Mouse (Mus musculus): ENCODE measurements around the gene Tst. TPM values are rescaled to one million over a fixed set of nuclear protein-coding genes. Genes with fewer than 3 reads are reported as not detected.

Tst gene
- polyA plus RNA-seq, 1 experiment = not detected

GRCm38 (mm10) chr15:78434896-78435520, 29.3 kb upstream of the Tst start:
- Histone ChIP-seq H3K4me3 (ENCODE audit: insufficient read depth, low read depth, low read length) (no peak overlapping the region), H3K4me1 (ENCODE audit: control insufficient read depth, insufficient read depth, low read length) (peaks cover 67% of the 10 kb centered on the region), H3K27ac (ENCODE audit: insufficient read depth, low read depth, low read length) (no peak overlapping the region)
- 32% methylated on average over 6 of the region's 6 CpGs for WGBS
- no peak for TF ChIP-seq CTCF (IDR thresholded peaks at IDR 0.05; ENCODE audit: insufficient read depth, low read depth, low read length)
- no peak for TF ChIP-seq POLR2A (IDR thresholded peaks at IDR 0.05; ENCODE audit: insufficient read depth, low read depth, low read length)

- peaks cover 44% of the 10 kb centered on the region for H3K4me1 ChIP-seq (ENCODE audit: control insufficient read depth, insufficient read depth, low read length)
- TF ChIP-seq POLR2A (IDR thresholded peaks at IDR 0.05; ENCODE audit: insufficient read depth, low read depth, low read length) (no peak), CTCF (IDR thresholded peaks at IDR 0.05; ENCODE audit: insufficient read depth, low read depth, low read length) (no peak)
- H3K4me3 ChIP-seq (ENCODE audit: insufficient read depth, low read depth, low read length) = no peak overlapping the region
- WGBS = 85% methylated on average over 7 of the region's 7 CpGs
- H3K27ac ChIP-seq (ENCODE audit: insufficient read depth, low read depth, low read length) = no peak overlapping the region
These were observed 25.9 kb upstream of the Tst start for GRCm38 (mm10) chr15:78431541-78432121.

- peaks cover 37% of the 10 kb centered on the region for H3K4me1 ChIP-seq (ENCODE audit: control insufficient read depth, insufficient read depth, low read length)
- no peak overlapping the region for H3K27ac ChIP-seq (ENCODE audit: insufficient read depth, low read depth, low read length)
- no peak overlapping the region for H3K4me3 ChIP-seq (ENCODE audit: insufficient read depth, low read depth, low read length)
- TF ChIP-seq POLR2A (IDR thresholded peaks at IDR 0.05; ENCODE audit: insufficient read depth, low read depth, low read length) = no peak
- no peak for TF ChIP-seq CTCF (IDR thresholded peaks at IDR 0.05; ENCODE audit: insufficient read depth, low read depth, low read length)
- WGBS = 84% methylated on average over 10 of the region's 10 CpGs
These were observed 25.2 kb upstream of the Tst start for GRCm38 (mm10) chr15:78430874-78431273.

- Histone ChIP-seq H3K4me3 (ENCODE audit: insufficient read depth, low read depth, low read length) (peak overlapping the region; percentile 88), H3K27ac (ENCODE audit: insufficient read depth, low read depth, low read length) (no peak overlapping the region), H3K4me1 (ENCODE audit: control insufficient read depth, insufficient read depth, low read length) (peaks cover 28% of the 10 kb centered on the region)
- WGBS = 80% methylated on average over 13 of the region's 13 CpGs
- TF ChIP-seq POLR2A (IDR thresholded peaks at IDR 0.05; ENCODE audit: insufficient read depth, low read depth, low read length) (no peak), CTCF (IDR thresholded peaks at IDR 0.05; ENCODE audit: insufficient read depth, low read depth, low read length) (no peak)
These were observed 24.3 kb upstream of the Tst start for GRCm38 (mm10) chr15:78429871-78430622.

- Histone ChIP-seq H3K27ac (ENCODE audit: insufficient read depth, low read depth, low read length) (peak overlapping the region; percentile 48), H3K4me3 (ENCODE audit: insufficient read depth, low read depth, low read length) (peak overlapping the region; percentile 88), H3K4me1 (ENCODE audit: control insufficient read depth, insufficient read depth, low read length) (peaks cover 27% of the 10 kb centered on the region)
- TF ChIP-seq POLR2A (IDR thresholded peaks at IDR 0.05; ENCODE audit: insufficient read depth, low read depth, low read length) (no peak), CTCF (IDR thresholded peaks at IDR 0.05; ENCODE audit: insufficient read depth, low read depth, low read length) (no peak)
- 2% methylated on average over 3 of the region's 3 CpGs for WGBS
These were observed 23.4 kb upstream of the Tst start for GRCm38 (mm10) chr15:78429139-78429459.

- WGBS = 2% methylated on average over 47 of the region's 52 CpGs
- Histone ChIP-seq H3K27ac (ENCODE audit: insufficient read depth, low read depth, low read length) (peak within 1 kb of the TSS; percentile 48), H3K4me1 (ENCODE audit: control insufficient read depth, insufficient read depth, low read length) (peaks cover 27% of the 10 kb centered on the region), H3K4me3 (ENCODE audit: insufficient read depth, low read depth, low read length) (peak within 1 kb of the TSS; percentile 88)
- TF ChIP-seq POLR2A (IDR thresholded peaks at IDR 0.05; ENCODE audit: insufficient read depth, low read depth, low read length) (peak; percentile 53; the same call in 1 of the 2 replicates), CTCF (IDR thresholded peaks at IDR 0.05; ENCODE audit: insufficient read depth, low read depth, low read length) (no peak)
These were observed 22.9 kb upstream of the Tst start, which contains the start of gene Kctd17 for GRCm38 (mm10) chr15:78428391-78429138. TSS of gene Kctd17 (plus strand) at chr15:78428564.

- WGBS = 70% methylated on average over 4 of the region's 4 CpGs
- Histone ChIP-seq H3K4me1 (ENCODE audit: control insufficient read depth, insufficient read depth, low read length) (peaks cover 28% of the 10 kb centered on the region), H3K4me3 (ENCODE audit: insufficient read depth, low read depth, low read length) (no peak overlapping the region), H3K27ac (ENCODE audit: insufficient read depth, low read depth, low read length) (no peak overlapping the region)
- TF ChIP-seq CTCF (IDR thresholded peaks at IDR 0.05; ENCODE audit: insufficient read depth, low read depth, low read length) (no peak), POLR2A (IDR thresholded peaks at IDR 0.05; ENCODE audit: insufficient read depth, low read depth, low read length) (no peak)
These were observed 19.5 kb upstream of the Tst start for GRCm38 (mm10) chr15:78425230-78425629.

GRCm38 (mm10) chr15:78424507-78424906, 18.8 kb upstream of the Tst start:
- H3K4me3 ChIP-seq (ENCODE audit: insufficient read depth, low read depth, low read length) = no peak overlapping the region
- H3K27ac ChIP-seq (ENCODE audit: insufficient read depth, low read depth, low read length) = no peak overlapping the region
- WGBS = 41% methylated on average over 11 of the region's 11 CpGs
- TF ChIP-seq CTCF (IDR thresholded peaks at IDR 0.05; ENCODE audit: insufficient read depth, low read depth, low read length) (no peak), POLR2A (IDR thresholded peaks at IDR 0.05; ENCODE audit: insufficient read depth, low read depth, low read length) (no peak)
- H3K4me1 ChIP-seq (ENCODE audit: control insufficient read depth, insufficient read depth, low read length) = peaks cover 21% of the 10 kb centered on the region
